Mouse (Mus musculus): ENCODE data around the gene Sh2d6.
"Not testable (repeated sequence)": the region's sequence is repeated elsewhere in the genome, so short reads cannot be mapped to it uniquely, and the experiment has no call there.

Gene Sh2d6

GRCm38 (mm10) chr6:72547862-72548261 is 26.4 kb upstream of the Sh2d6 start:
- H3K27me3 ChIP-seq (ENCODE audit: control insufficient read depth, insufficient read depth, low read length, poor library complexity, severe bottlenecking), result no peaks in the 10 kb centered on the region
- H3K36me3 ChIP-seq (ENCODE audit: control insufficient read depth, insufficient read depth, low read length, poor library complexity, severe bottlenecking), result no peaks in the 10 kb centered on the region
- DNase-seq (ENCODE audit: low read depth, low spot score), result no peak

GRCm38 (mm10) chr6:72547121-72547520 is 25.6 kb upstream of the Sh2d6 start:
- Histone ChIP-seq H3K27me3 (ENCODE audit: control insufficient read depth, insufficient read depth, low read length, poor library complexity, severe bottlenecking) (no peaks in the 10 kb centered on the region), H3K36me3 (ENCODE audit: control insufficient read depth, insufficient read depth, low read length, poor library complexity, severe bottlenecking) (no peaks in the 10 kb centered on the region)
- no peak for DNase-seq (ENCODE audit: low read depth, low spot score)

- Histone ChIP-seq H3K36me3 (ENCODE audit: control insufficient read depth, insufficient read depth, low read length, poor library complexity, severe bottlenecking) (no peaks in the 10 kb centered on the region), H3K27me3 (ENCODE audit: control insufficient read depth, insufficient read depth, low read length, poor library complexity, severe bottlenecking) (no peaks in the 10 kb centered on the region)
- DNase-seq (ENCODE audit: low read depth, low spot score), result no peak
Measured at GRCm38 (mm10) chr6:72545377-72545776, 23.9 kb upstream of the Sh2d6 start.

- peak; percentile 84 for DNase-seq (ENCODE audit: low read depth, low spot score)
- H3K27me3 ChIP-seq (ENCODE audit: control insufficient read depth, insufficient read depth, low read length, poor library complexity, severe bottlenecking), result no peaks in the 10 kb centered on the region
Measured at GRCm38 (mm10) chr6:72544283-72544987, 22.9 kb upstream of the Sh2d6 start, which contains the start of gene Capg. TSS of gene Capg (plus strand) at chr6:72544391.

GRCm38 (mm10) chr6:72543265-72543850 is 21.9 kb upstream of the Sh2d6 start:
- H3K27me3 ChIP-seq (ENCODE audit: control insufficient read depth, insufficient read depth, low read length, poor library complexity, severe bottlenecking), result no peaks in the 10 kb centered on the region
- no peak for DNase-seq (ENCODE audit: low read depth, low spot score)
- H3K36me3 ChIP-seq (ENCODE audit: control insufficient read depth, insufficient read depth, low read length, poor library complexity, severe bottlenecking), result no peaks in the 10 kb centered on the region

More at GRCm38 (mm10) chr6:72544283-72544987, 22.9 kb upstream of the Sh2d6 start, which contains the start of gene Capg:
- no peaks in the 10 kb centered on the region for H3K36me3 ChIP-seq (ENCODE audit: control insufficient read depth, insufficient read depth, low read length, poor library complexity, severe bottlenecking)

- DNase-seq (ENCODE audit: low read depth, low spot score), result peak; percentile 92
- H3K27me3 ChIP-seq (ENCODE audit: control insufficient read depth, insufficient read depth, low read length, poor library complexity, severe bottlenecking), result no peaks in the 10 kb centered on the region
Measured at GRCm38 (mm10) chr6:72538562-72539031, 17.1 kb upstream of the Sh2d6 start.

GRCm38 (mm10) chr6:72537998-72538500 is 16.5 kb upstream of the Sh2d6 start:
- no peak for DNase-seq (ENCODE audit: low read depth, low spot score)
- no peaks in the 10 kb centered on the region for H3K36me3 ChIP-seq (ENCODE audit: control insufficient read depth, insufficient read depth, low read length, poor library complexity, severe bottlenecking)
- no peaks in the 10 kb centered on the region for H3K27me3 ChIP-seq (ENCODE audit: control insufficient read depth, insufficient read depth, low read length, poor library complexity, severe bottlenecking)

More at GRCm38 (mm10) chr6:72538562-72539031, 17.1 kb upstream of the Sh2d6 start:
- H3K36me3 ChIP-seq (ENCODE audit: control insufficient read depth, insufficient read depth, low read length, poor library complexity, severe bottlenecking), result no peaks in the 10 kb centered on the region

GRCm38 (mm10) chr6:72535165-72535564 is 13.7 kb upstream of the Sh2d6 start:
- no peaks in the 10 kb centered on the region for H3K36me3 ChIP-seq (ENCODE audit: control insufficient read depth, insufficient read depth, low read length, poor library complexity, severe bottlenecking)
- H3K27me3 ChIP-seq (ENCODE audit: control insufficient read depth, insufficient read depth, low read length, poor library complexity, severe bottlenecking), result no peaks in the 10 kb centered on the region
- DNase-seq (ENCODE audit: low read depth, low spot score), result peak; percentile 90

- peak; percentile 85 for DNase-seq (ENCODE audit: low read depth, low spot score)
- Histone ChIP-seq H3K27me3 (ENCODE audit: control insufficient read depth, insufficient read depth, low read length, poor library complexity, severe bottlenecking) (no peaks in the 10 kb centered on the region), H3K36me3 (ENCODE audit: control insufficient read depth, insufficient read depth, low read length, poor library complexity, severe bottlenecking) (no peaks in the 10 kb centered on the region)
Measured at GRCm38 (mm10) chr6:72534035-72534809, 12.7 kb upstream of the Sh2d6 start.

- not testable (repeated sequence) for DNase-seq (ENCODE audit: low read depth, low spot score)
Measured at GRCm38 (mm10) chr6:72533555-72533954, 12.0 kb upstream of the Sh2d6 start.

GRCm38 (mm10) chr6:72532580-72532979 is 11.1 kb upstream of the Sh2d6 start:
- no peak for DNase-seq (ENCODE audit: low read depth, low spot score)
- Histone ChIP-seq H3K36me3 (ENCODE audit: control insufficient read depth, insufficient read depth, low read length, poor library complexity, severe bottlenecking) (no peaks in the 10 kb centered on the region), H3K27me3 (ENCODE audit: control insufficient read depth, insufficient read depth, low read length, poor library complexity, severe bottlenecking) (no peaks in the 10 kb centered on the region)

More at GRCm38 (mm10) chr6:72533555-72533954, 12.0 kb upstream of the Sh2d6 start:
- not testable (repeated sequence) for H3K36me3 ChIP-seq (ENCODE audit: control insufficient read depth, insufficient read depth, low read length, poor library complexity, severe bottlenecking); H3K27me3 ChIP-seq (ENCODE audit: control insufficient read depth, insufficient read depth, low read length, poor library complexity, severe bottlenecking)

- Histone ChIP-seq H3K36me3 (ENCODE audit: control insufficient read depth, insufficient read depth, low read length, poor library complexity, severe bottlenecking) (no peaks in the 10 kb centered on the region), H3K27me3 (ENCODE audit: control insufficient read depth, insufficient read depth, low read length, poor library complexity, severe bottlenecking) (no peaks in the 10 kb centered on the region)
- no peak for DNase-seq (ENCODE audit: low read depth, low spot score)
Measured at GRCm38 (mm10) chr6:72528410-72529151, 7.1 kb upstream of the Sh2d6 start.

- no peak for DNase-seq (ENCODE audit: low read depth, low spot score)
- Histone ChIP-seq H3K27me3 (ENCODE audit: control insufficient read depth, insufficient read depth, low read length, poor library complexity, severe bottlenecking) (no peaks in the 10 kb centered on the region), H3K36me3 (ENCODE audit: control insufficient read depth, insufficient read depth, low read length, poor library complexity, severe bottlenecking) (no peaks in the 10 kb centered on the region)
Measured at GRCm38 (mm10) chr6:72527070-72527469, 5.6 kb upstream of the Sh2d6 start.

- no peaks in the 10 kb centered on the region for H3K36me3 ChIP-seq (ENCODE audit: control insufficient read depth, insufficient read depth, low read length, poor library complexity, severe bottlenecking)
- no peak for DNase-seq (ENCODE audit: low read depth, low spot score)
Measured at GRCm38 (mm10) chr6:72524160-72524559, 2.7 kb upstream of the Sh2d6 start.

More at GRCm38 (mm10) chr6:72524160-72524559, 2.7 kb upstream of the Sh2d6 start:
- H3K27me3 ChIP-seq (ENCODE audit: control insufficient read depth, insufficient read depth, low read length, poor library complexity, severe bottlenecking), result no peaks in the 10 kb centered on the region

Data from splenic B cell, adult 2 months (primary cell).